Mouse (Mus musculus): ENCODE results near the gene Bckdha. TPM values are rescaled to one million over a fixed set of nuclear protein-coding genes. Genes with fewer than 3 reads are reported as not detected.

The Bckdha gene
- polyA plus RNA-seq, 1 experiment from 2014 or later: 54.1 TPM

DNA sequence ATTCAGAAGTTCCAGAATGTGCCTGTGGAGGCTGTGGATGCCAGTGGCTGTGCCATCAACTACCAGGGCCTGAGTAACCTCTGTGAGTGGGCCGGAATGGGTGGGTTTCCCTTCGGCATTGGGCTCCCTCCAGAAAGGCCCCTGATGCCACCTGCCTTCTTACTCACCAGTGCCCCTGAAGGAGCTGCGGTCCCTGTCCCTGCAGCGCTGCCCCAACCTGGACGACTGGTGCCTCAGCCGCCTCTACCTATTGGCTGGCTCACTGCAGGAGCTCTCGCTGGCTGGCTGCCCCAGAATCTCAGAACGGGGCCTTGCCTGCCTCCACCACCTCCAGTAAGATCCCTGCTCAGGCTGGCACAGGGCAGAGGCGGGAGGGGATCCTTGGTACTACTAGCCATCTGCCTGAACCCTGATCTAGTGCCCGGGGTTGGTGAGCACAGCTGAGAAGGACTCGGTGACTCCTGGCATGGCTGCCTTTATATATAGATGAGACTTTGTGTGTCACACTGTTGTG is 34.9 kb downstream of the Bckdha start:
- no peak overlapping the region for H3K4me2 ChIP-seq (ENCODE audit: low read depth, low read length)
- WGBS: 94% methylated on average over 11 of the region's 11 CpGs
- no peak for ATAC-seq (ENCODE audit: insufficient read depth, low FRiP score)
- no peak overlapping the region for H3K27ac ChIP-seq (ENCODE audit: low read length)
- no peaks in the 10 kb centered on the region for H3K9me3 ChIP-seq (replicated peaks; ENCODE audit: control insufficient read depth, low read length)
- H3K27me3 ChIP-seq (ENCODE audit: control insufficient read depth, insufficient read depth, low read length): no peaks in the 10 kb centered on the region
- H3K36me3 ChIP-seq (ENCODE audit: control insufficient read depth, insufficient read depth, low read length): no peaks in the 10 kb centered on the region; the same call in 1 of the 2 replicates
- H3K4me3 ChIP-seq (replicated peaks; ENCODE audit: low read length): no peak overlapping the region
- no peak overlapping the region for H3K9ac ChIP-seq (ENCODE audit: low read length)
- H3K4me1 ChIP-seq (ENCODE audit: control insufficient read depth, insufficient read depth, low read length): peaks cover 16% of the 10 kb centered on the region

DNA sequence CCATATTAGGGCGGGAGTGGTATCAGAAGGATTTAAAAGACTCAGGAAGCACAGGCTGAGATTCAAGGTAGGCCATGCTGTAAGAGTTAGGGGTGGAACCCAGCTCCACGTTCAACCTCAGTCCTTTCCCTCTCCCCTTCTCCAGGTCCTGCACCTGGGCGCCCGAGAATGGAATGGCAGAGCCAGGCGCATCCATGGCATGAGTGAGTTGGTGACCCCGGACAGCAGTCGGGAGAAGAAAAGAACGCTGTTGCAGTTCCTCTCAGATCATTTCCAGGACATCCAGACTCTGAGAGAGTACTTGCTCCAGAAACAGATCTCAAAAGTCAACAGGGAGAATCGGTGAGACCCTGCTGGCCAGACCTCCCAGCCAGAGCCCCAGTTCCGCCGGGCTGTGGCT is 38.0 kb downstream of the Bckdha start:
- 91% methylated on average over 11 of the region's 11 CpGs for WGBS
- Histone ChIP-seq H3K27ac (ENCODE audit: low read length) (no peak overlapping the region), H3K9ac (ENCODE audit: low read length) (no peak overlapping the region), H3K27me3 (ENCODE audit: control insufficient read depth, insufficient read depth, low read length) (no peaks in the 10 kb centered on the region), H3K4me1 (ENCODE audit: control insufficient read depth, insufficient read depth, low read length) (no peaks in the 10 kb centered on the region), H3K4me3 (replicated peaks; ENCODE audit: low read length) (no peak overlapping the region), H3K9me3 (replicated peaks; ENCODE audit: control insufficient read depth, low read length) (no peaks in the 10 kb centered on the region), H3K36me3 (ENCODE audit: control insufficient read depth, insufficient read depth, low read length) (no peaks in the 10 kb centered on the region; the same call in 1 of the 2 replicates), H3K4me2 (ENCODE audit: low read depth, low read length) (no peak overlapping the region)
- ATAC-seq (ENCODE audit: insufficient read depth, low FRiP score): no peak

DNA sequence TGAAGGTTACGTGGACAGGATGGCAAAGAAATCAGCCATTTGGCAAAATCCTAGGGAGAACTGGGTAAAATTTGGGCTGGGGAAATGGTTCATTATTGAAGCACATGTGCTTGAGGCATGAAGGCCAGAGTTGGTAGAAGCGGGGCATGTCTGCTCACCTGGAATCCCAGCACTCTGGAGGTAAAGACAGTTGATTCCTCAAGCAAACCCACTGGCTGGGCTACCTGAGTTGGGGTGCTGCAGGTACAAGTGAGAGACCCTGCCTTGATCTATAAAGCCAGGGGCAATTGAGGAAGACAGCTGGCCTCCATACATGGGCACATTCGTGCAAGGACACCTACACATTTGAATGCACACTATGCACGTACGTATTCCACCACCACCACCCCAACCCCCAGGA is 38.7 kb downstream of the Bckdha start:
- no peak for ATAC-seq (ENCODE audit: insufficient read depth, low FRiP score)
- Histone ChIP-seq H3K27me3 (ENCODE audit: control insufficient read depth, insufficient read depth, low read length) (no peaks in the 10 kb centered on the region), H3K4me1 (ENCODE audit: control insufficient read depth, insufficient read depth, low read length) (no peaks in the 10 kb centered on the region), H3K9ac (ENCODE audit: low read length) (no peak overlapping the region), H3K4me3 (replicated peaks; ENCODE audit: low read length) (peak overlapping the region; percentile 80), H3K27ac (ENCODE audit: low read length) (no peak overlapping the region), H3K36me3 (ENCODE audit: control insufficient read depth, insufficient read depth, low read length) (no peaks in the 10 kb centered on the region; the same call in 1 of the 2 replicates), H3K9me3 (replicated peaks; ENCODE audit: control insufficient read depth, low read length) (no peaks in the 10 kb centered on the region), H3K4me2 (ENCODE audit: low read depth, low read length) (peak overlapping the region; percentile 78)
- 89% methylated on average over 5 of the region's 5 CpGs for WGBS

DNA sequence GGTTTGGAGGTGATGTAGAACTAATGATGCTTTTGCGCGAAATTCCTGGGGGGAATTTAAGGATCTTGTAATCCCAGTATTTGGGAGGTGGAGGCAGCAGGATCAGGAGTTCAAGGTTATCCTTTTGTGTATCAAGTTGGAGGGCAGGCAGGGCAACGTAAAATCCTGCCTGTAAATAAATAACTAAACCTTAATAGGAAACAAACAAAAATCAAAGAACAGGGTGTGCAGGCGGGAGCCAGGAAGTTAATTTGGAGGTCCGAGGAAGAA is 39.1 kb downstream of the Bckdha start:
- H3K27ac ChIP-seq (ENCODE audit: low read length): peak overlapping the region; percentile 58; the same call in 1 of the 2 replicates
- no peaks in the 10 kb centered on the region for H3K36me3 ChIP-seq (ENCODE audit: control insufficient read depth, insufficient read depth, low read length)
- peak overlapping the region; percentile 80 for H3K4me3 ChIP-seq (replicated peaks; ENCODE audit: low read length)
- H3K27me3 ChIP-seq (ENCODE audit: control insufficient read depth, insufficient read depth, low read length): no peaks in the 10 kb centered on the region
- no peak for ATAC-seq (ENCODE audit: insufficient read depth, low FRiP score)
- H3K9me3 ChIP-seq (replicated peaks; ENCODE audit: control insufficient read depth, low read length): no peaks in the 10 kb centered on the region
- peak overlapping the region; percentile 78 for H3K9ac ChIP-seq (ENCODE audit: low read length)
- H3K4me2 ChIP-seq (ENCODE audit: low read depth, low read length): peak overlapping the region; percentile 78
- no peaks in the 10 kb centered on the region for H3K4me1 ChIP-seq (ENCODE audit: control insufficient read depth, insufficient read depth, low read length)
- 13% methylated on average over 5 of the region's 5 CpGs for WGBS

DNA sequence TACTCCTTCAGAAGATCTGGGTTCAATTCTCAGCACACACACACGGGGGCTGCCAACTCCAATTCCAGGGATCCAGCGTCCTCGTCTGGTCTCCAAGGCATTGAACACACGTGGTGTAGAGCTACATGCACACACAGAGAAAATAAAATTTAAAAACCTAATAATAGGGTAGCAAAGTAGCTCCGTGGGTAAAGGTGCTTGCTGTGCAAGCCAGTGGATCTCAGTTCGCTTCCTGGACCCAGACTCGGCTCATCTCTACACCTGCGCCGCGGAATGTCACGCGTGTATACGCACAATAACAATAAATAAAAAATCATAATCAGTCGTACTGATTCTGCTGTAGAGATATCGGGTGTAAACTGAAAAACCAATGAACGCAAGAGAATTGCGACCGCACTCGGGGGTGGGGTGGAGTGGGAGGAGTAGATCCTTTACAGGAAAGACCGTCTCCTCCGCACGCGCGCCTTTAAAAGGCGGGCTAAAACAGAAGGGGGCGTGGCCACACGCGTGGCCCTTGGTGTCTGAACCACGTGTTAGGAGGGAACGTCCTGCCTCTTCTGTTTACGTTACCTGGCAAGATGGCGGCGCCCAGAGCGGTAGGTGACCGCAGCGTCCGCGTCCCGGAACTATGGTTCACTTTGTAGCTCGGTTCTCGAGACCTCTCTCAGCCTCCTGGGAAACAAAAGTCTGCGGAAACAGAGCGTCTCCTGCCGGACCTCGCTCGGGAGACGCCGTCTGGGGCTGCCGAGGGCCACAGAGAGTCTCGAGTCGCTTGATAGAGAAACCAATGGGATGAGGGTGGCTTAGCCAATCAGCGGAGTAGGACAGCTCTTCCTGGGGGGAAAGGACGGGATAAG is 39.7 kb downstream of the Bckdha start, which contains the start of gene Dmac2:
Dmac2 (plus strand) TSS at position 550 of the 857 bp plus-strand sequence.
- Histone ChIP-seq H3K27ac (ENCODE audit: low read length) (peak within 1 kb of the TSS; percentile 58; the same call in 1 of the 2 replicates), H3K4me2 (ENCODE audit: low read depth, low read length) (peak within 1 kb of the TSS; percentile 78), H3K4me3 (replicated peaks; ENCODE audit: low read length) (peak within 1 kb of the TSS; percentile 80), H3K36me3 (ENCODE audit: control insufficient read depth, insufficient read depth, low read length) (no peaks in the 10 kb centered on the region), H3K27me3 (ENCODE audit: control insufficient read depth, insufficient read depth, low read length) (no peaks in the 10 kb centered on the region), H3K9me3 (replicated peaks; ENCODE audit: control insufficient read depth, low read length) (no peaks in the 10 kb centered on the region), H3K4me1 (ENCODE audit: control insufficient read depth, insufficient read depth, low read length) (no peaks in the 10 kb centered on the region), H3K9ac (ENCODE audit: low read length) (peak within 1 kb of the TSS; percentile 78)
- under 1% methylated on average over 53 of the region's 53 CpGs for WGBS
- peak; percentile 94 for ATAC-seq (ENCODE audit: insufficient read depth, low FRiP score)

DNA sequence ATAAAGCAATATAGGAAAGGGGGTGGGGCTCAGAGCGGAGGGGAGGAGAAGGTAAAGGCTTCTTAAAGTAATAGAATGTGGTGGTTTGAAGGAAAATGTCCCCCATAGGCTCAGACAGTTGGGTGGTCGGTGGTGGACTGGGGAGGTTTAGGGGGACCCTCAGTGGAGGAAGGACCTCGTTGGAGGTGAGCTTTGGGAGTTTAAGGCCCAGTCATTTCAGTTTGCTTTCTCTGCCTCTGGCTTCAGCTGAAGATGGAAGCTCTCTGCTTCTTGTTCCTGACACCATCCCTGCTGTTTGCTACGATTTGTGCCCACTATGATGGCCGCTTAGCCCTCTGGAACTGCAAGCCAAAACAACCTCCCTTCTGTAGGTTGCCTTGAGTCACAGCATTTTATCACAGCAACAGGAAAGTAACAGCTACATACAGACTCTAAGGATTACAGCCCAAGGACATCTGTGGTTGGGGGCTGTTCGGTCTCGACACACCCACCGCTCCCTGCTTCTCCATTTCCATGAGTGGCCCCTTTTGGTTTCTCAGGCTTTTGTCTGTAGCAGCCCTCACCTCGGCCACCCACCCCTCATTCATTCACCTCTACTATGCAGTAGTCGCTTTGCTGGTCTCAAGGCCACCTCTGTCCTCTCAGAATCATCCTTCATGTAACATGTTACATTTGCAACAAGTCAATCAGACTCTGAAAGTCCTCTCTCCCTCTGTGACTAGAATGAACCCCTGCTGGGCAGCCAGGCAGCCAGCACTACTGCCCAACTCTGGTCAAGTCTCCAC is 41.2 kb downstream of the Bckdha start:
- Histone ChIP-seq H3K27me3 (ENCODE audit: control insufficient read depth, insufficient read depth, low read length) (no peaks in the 10 kb centered on the region), H3K9me3 (replicated peaks; ENCODE audit: control insufficient read depth, low read length) (no peaks in the 10 kb centered on the region), H3K27ac (ENCODE audit: low read length) (no peak overlapping the region), H3K4me3 (replicated peaks; ENCODE audit: low read length) (no peak overlapping the region), H3K36me3 (ENCODE audit: control insufficient read depth, insufficient read depth, low read length) (no peaks in the 10 kb centered on the region), H3K4me1 (ENCODE audit: control insufficient read depth, insufficient read depth, low read length) (no peaks in the 10 kb centered on the region), H3K9ac (ENCODE audit: low read length) (no peak overlapping the region), H3K4me2 (ENCODE audit: low read depth, low read length) (no peak overlapping the region)
- ATAC-seq (ENCODE audit: insufficient read depth, low FRiP score): no peak
- WGBS: 79% methylated on average over 10 of the region's 10 CpGs

DNA sequence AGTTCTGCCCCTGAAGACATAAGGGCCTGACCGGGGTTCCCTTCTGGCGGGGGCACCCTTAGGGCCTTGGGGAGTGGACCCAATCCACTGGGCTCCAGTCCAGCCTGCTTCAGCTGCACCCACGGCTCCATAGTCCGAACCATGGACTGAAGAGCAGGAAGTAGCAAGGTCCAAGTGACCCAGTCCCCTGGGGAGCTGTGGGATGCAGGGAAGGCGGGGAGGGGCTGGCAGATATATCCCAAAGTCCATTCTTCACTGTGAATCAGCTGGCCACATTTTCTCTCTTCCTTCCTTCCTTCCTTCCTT is 43.1 kb downstream of the Bckdha start, which contains the start of gene Erich4:
Erich4 (minus strand) TSS at position 187 of the 306 bp plus-strand sequence.
- Histone ChIP-seq H3K36me3 (ENCODE audit: control insufficient read depth, insufficient read depth, low read length) (no peaks in the 10 kb centered on the region), H3K4me1 (ENCODE audit: control insufficient read depth, insufficient read depth, low read length) (no peaks in the 10 kb centered on the region), H3K4me2 (ENCODE audit: low read depth, low read length) (no peak within 1 kb of the TSS), H3K27me3 (ENCODE audit: control insufficient read depth, insufficient read depth, low read length) (no peaks in the 10 kb centered on the region), H3K9ac (ENCODE audit: low read length) (no peak within 1 kb of the TSS), H3K9me3 (replicated peaks; ENCODE audit: control insufficient read depth, low read length) (no peaks in the 10 kb centered on the region), H3K27ac (ENCODE audit: low read length) (no peak within 1 kb of the TSS), H3K4me3 (replicated peaks; ENCODE audit: low read length) (no peak within 1 kb of the TSS)
- WGBS: 74% methylated on average over 5 of the region's 5 CpGs
- no peak for ATAC-seq (ENCODE audit: insufficient read depth, low FRiP score)

DNA sequence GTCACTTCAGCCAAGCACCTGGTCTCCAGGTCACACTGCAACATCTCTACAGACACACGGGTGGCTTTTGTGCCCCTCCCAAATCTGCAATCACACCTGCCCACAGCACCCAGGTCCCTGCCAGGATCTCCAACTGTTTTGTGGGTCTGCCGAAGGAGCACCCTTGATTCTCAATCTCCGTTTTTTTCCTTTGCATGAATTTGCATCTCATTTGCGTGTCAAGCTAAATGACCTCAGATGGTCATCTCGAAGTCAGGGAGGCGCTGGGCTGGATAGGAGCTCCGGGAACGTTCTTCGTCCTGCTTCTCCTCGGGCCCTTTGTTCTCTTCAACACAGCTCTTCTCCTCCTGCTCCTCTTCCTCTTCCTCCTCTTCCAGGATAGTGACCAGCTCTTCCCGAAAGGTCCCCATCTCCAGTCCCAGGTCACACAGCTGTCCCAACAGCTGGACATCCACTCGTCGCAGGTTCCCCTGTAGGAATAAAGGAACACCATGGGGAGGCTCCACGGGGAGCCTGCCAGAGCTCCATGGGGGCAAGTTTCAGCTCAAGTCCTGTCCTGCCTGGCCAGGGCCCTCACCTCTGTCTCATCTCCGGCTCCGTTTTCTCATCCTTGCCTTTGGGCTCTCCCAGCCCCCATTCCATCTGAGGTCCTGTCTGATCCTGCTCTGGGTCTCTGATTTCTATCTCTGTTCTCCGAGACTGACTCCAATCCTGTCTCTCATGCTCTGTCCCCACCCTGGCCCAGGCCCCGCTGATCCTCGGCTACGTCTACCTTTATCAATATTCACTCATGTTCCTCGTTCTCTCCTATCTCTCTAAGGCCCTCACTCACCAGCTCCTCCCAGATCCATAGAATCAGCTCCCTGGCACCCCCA is 43.7 kb downstream of the Bckdha start:
- no peaks in the 10 kb centered on the region for H3K36me3 ChIP-seq (ENCODE audit: control insufficient read depth, insufficient read depth, low read length)
- no peak overlapping the region for H3K4me3 ChIP-seq (replicated peaks; ENCODE audit: low read length)
- no peaks in the 10 kb centered on the region for H3K9me3 ChIP-seq (replicated peaks; ENCODE audit: control insufficient read depth, low read length)
- no peak overlapping the region for H3K27ac ChIP-seq (ENCODE audit: low read length)
- H3K4me2 ChIP-seq (ENCODE audit: low read depth, low read length): no peak overlapping the region
- no peak overlapping the region for H3K9ac ChIP-seq (ENCODE audit: low read length)
- WGBS: 70% methylated on average over 21 of the region's 21 CpGs
- H3K27me3 ChIP-seq (ENCODE audit: control insufficient read depth, insufficient read depth, low read length): no peaks in the 10 kb centered on the region
- ATAC-seq (ENCODE audit: insufficient read depth, low FRiP score): no peak
- H3K4me1 ChIP-seq (ENCODE audit: control insufficient read depth, insufficient read depth, low read length): no peaks in the 10 kb centered on the region

All from stomach, embryonic 16.5 days (tissue).